Mouse (Mus musculus): ENCODE data around the gene Bmpr1b.

DNA sequence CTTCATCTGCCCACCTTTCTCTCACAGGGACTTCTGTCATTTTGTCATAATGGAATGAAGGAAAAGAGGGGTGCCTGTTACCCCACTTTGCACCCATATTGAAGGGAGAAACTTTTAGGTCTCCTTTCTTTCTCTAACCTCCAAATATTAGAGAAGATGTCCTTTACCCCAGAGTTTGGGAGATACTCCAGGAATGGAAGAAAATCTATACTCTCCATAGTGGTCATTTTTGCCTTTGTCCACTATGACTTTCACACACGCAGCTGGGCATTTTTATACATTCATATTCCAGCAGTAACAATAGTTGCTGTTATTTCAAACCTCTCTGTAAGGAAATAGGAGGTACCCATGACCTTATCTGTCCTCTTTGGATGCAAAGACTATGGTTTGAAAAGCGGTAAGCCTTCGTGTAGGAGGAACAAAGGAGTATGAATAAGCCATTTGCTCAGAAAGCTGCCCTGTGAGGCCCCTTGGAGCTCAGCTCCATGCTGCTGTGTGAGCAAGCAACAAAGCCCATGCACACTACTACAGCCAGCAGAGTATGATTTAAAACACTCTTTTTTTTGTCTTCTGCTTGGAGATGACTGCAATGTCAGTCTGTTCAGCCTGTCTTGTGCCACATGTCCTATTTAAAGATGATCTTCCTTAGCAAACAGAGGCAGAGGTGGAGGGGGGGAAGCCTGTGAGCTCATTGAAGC is 350.5 kb downstream of the Bmpr1b start:
- no peak for TF ChIP-seq MYOD1 (IDR thresholded peaks at IDR 0.05; ENCODE audit: control insufficient read depth, insufficient read length, low read depth)
- no peak for TF ChIP-seq CTCF (IDR thresholded peaks at IDR 0.05; ENCODE audit: control insufficient read depth, insufficient read depth, insufficient read length)
- no peak for TF ChIP-seq MYOG (IDR thresholded peaks at IDR 0.05; ENCODE audit: control insufficient read depth, extremely low read depth, insufficient read length)
- no peak for TF ChIP-seq USF1 (IDR thresholded peaks at IDR 0.05; ENCODE audit: low read depth)
- TF ChIP-seq CEBPB (IDR thresholded peaks at IDR 0.05; ENCODE audit: low read depth): no peak
- TF ChIP-seq MAX (IDR thresholded peaks at IDR 0.05): no peak
- no peak for TF ChIP-seq FOSL1 (IDR thresholded peaks at IDR 0.05; ENCODE audit: insufficient read depth, low read length, poor library complexity, severe bottlenecking)

Data from C2C12 (cell line).